Mouse (Mus musculus) heart, embryonic 12.5 days (tissue): ENCODE data around the gene Hoxc8. TPM values are rescaled to one million over a fixed set of nuclear protein-coding genes. Genes with fewer than 3 reads are reported as not detected.

ENCODE experiments used
- ATAC-seq: fragments of 200-750 bp; cut with Nextera tagmentation; 2 replicates; pipeline ENCODE4 v1.8.0; 2017; ENCODE audit warnings: moderate TSS enrichment, moderate library complexity; ENCODE audit not compliant: insufficient number of reproducible peaks, low FRiP score
- H3K27ac ChIP-seq: fragments of 300-500 bp; sonication (generic); 2 replicates; pipeline ENCODE4 v1.5.1; 2016; ENCODE audit warnings: mild to moderate bottlenecking, moderate library complexity; ENCODE audit not compliant: poor library complexity, severe bottlenecking
- H3K27me3 ChIP-seq: fragments of 300-500 bp; sonication (generic); replicated peaks from 2 replicates; pipeline ENCODE4 v1.6.1; 2016; ENCODE audit warnings: mild to moderate bottlenecking, moderate library complexity
- H3K36me3 ChIP-seq: fragments of 300-500 bp; sonication (generic); 2 replicates; pipeline ENCODE4 v1.6.1; 2016; ENCODE audit warnings: mild to moderate bottlenecking, moderate library complexity
- H3K4me1 ChIP-seq: fragments of 300-500 bp; sonication (generic); replicated peaks from 2 replicates; pipeline ENCODE4 v1.6.1; 2016; ENCODE audit warnings: mild to moderate bottlenecking
- H3K4me2 ChIP-seq: fragments of 300-500 bp; sonication (generic); 2 replicates; pipeline ENCODE4 v1.6.1; 2016; ENCODE audit warnings: mild to moderate bottlenecking, moderate library complexity
- H3K4me3 ChIP-seq: fragments of 300-500 bp; sonication (generic); 2 replicates; pipeline ENCODE4 v1.5.1; 2016; ENCODE audit warnings: mild to moderate bottlenecking
- H3K9ac ChIP-seq: fragments of 300-500 bp; sonication (generic); 2 replicates; pipeline ENCODE4 v1.6.1; 2016; ENCODE audit warnings: mild to moderate bottlenecking, moderate library complexity
- H3K9me3 ChIP-seq: fragments of 300-500 bp; sonication (generic); replicated peaks from 2 replicates; pipeline ENCODE4 v1.6.1; 2016; ENCODE audit warnings: mild to moderate bottlenecking, moderate library complexity
- WGBS: fragments of 180-500 bp; shearing (Covaris S2); methylation state at CpG from one replicate; pipeline ENCODE4 v1.1.7; 2016; 5-methylcytosine and 5-hydroxymethylcytosine counted together
- polyA plus RNA-seq: library from polyadenylated mRNA; unstranded; fragments of >200 nt; fragmentation: Nextera tagmentation; extraction: Ambion mirVana; gene quantifications from 2 replicates; pipeline ENCODE4 v1.2.1, GENCODE M21; 2016

The Hoxc8 gene
- polyA plus RNA-seq, 1 experiment from 2014 or later = 0.11 TPM

- Histone ChIP-seq H3K4me2 (peak overlapping the region; percentile 91), H3K9me3 (no peaks in the 10 kb centered on the region), H3K4me3 (no peak overlapping the region), H3K9ac (no peak overlapping the region; the same call in 1 of the 2 replicates), H3K27ac (no peak overlapping the region), H3K4me1 (peaks cover 29% of the 10 kb centered on the region), H3K27me3 (peaks cover 96% of the 10 kb centered on the region), H3K36me3 (no peaks in the 10 kb centered on the region)
- ATAC-seq = 0 out of 2 replicates have a peak, but pooled peaks have one; percentile 27
- 18% methylated on average over 11 of the region's 11 CpGs for WGBS
These were observed 9.5 kb downstream of the Hoxc8 start for GRCm38 (mm10) chr15:102999955-103000354.

- Histone ChIP-seq H3K4me3 (peak overlapping the region; percentile 22), H3K4me1 (peaks cover 29% of the 10 kb centered on the region)
These were observed 10.1 kb downstream of the Hoxc8 start for GRCm38 (mm10) chr15:103000501-103000901.

DNA sequence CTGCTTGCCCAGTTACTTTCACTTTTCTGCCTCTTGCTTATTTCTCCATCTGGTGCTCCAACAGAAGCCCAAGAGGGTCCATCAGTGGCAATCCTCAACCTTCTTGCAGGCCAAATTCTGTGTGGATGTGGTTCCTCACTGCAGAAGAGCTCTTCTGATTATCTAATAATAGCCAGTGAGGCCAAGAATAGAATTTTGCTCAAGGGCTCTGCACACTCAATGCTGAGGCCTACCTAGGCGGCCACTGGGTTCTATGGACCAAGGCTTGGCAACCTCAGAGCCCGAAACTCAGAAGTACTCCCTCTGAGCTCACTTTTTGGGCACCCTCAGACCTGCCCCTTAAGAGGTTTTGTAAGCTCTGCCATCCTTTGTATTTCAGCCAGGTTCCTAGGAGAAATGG is 11.0 kb downstream of the Hoxc8 start:
- 20% methylated on average over 2 of the region's 2 CpGs for WGBS
- no peak for ATAC-seq
- Histone ChIP-seq H3K36me3 (no peaks in the 10 kb centered on the region), H3K9me3 (no peaks in the 10 kb centered on the region), H3K9ac (no peak overlapping the region), H3K4me3 (no peak overlapping the region), H3K27me3 (peaks cover 96% of the 10 kb centered on the region), H3K4me2 (peak overlapping the region; percentile 91), H3K4me1 (peaks cover 29% of the 10 kb centered on the region), H3K27ac (no peak overlapping the region)

More at GRCm38 (mm10) chr15:103000501-103000901, 10.1 kb downstream of the Hoxc8 start:
- ATAC-seq = no peak
- 4% methylated on average over 24 of the region's 24 CpGs for WGBS
- Histone ChIP-seq H3K4me2 (peak overlapping the region; percentile 91), H3K36me3 (no peaks in the 10 kb centered on the region), H3K9me3 (no peaks in the 10 kb centered on the region), H3K9ac (peak overlapping the region; percentile 9; the same call in 1 of the 2 replicates), H3K27ac (no peak overlapping the region), H3K27me3 (peaks cover 96% of the 10 kb centered on the region)

DNA sequence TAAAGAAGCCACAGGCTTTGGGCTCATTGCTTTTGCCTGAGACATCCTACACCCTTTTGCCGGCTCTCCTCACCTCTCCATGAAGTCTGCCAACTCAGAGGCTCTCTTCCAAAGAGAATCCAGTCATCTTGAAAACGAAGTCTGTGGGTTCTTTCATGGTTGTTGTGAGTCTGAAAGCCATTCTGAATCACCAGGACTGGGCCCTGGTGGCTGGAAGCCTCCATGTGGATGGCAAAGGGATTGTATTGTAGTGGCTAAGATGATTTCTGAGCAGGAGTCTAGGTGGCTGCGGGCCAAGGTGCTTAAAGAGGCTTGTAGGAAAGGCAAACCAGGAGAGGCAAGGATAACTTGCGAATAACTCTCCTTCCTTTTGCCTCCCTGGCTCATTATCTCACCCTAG is 11.7 kb downstream of the Hoxc8 start:
- no peaks in the 10 kb centered on the region for H3K36me3 ChIP-seq
- H3K9me3 ChIP-seq = no peaks in the 10 kb centered on the region
- no peak for ATAC-seq
- H3K9ac ChIP-seq = no peak overlapping the region
- H3K27ac ChIP-seq = no peak overlapping the region
- peaks cover 29% of the 10 kb centered on the region for H3K4me1 ChIP-seq
- WGBS = 23% methylated on average over 4 of the region's 4 CpGs
- H3K4me2 ChIP-seq = no peak overlapping the region
- H3K27me3 ChIP-seq = peaks cover 97% of the 10 kb centered on the region
- no peak overlapping the region for H3K4me3 ChIP-seq

- Histone ChIP-seq H3K9me3 (no peaks in the 10 kb centered on the region), H3K4me2 (no peak overlapping the region), H3K36me3 (no peaks in the 10 kb centered on the region), H3K9ac (no peak overlapping the region), H3K4me3 (no peak overlapping the region), H3K27me3 (peaks cover 98% of the 10 kb centered on the region), H3K27ac (no peak overlapping the region), H3K4me1 (peaks cover 29% of the 10 kb centered on the region)
- no peak for ATAC-seq
- WGBS = 15% methylated on average over 13 of the region's 13 CpGs
These were observed 12.5 kb downstream of the Hoxc8 start for GRCm38 (mm10) chr15:103002821-103003448.

DNA sequence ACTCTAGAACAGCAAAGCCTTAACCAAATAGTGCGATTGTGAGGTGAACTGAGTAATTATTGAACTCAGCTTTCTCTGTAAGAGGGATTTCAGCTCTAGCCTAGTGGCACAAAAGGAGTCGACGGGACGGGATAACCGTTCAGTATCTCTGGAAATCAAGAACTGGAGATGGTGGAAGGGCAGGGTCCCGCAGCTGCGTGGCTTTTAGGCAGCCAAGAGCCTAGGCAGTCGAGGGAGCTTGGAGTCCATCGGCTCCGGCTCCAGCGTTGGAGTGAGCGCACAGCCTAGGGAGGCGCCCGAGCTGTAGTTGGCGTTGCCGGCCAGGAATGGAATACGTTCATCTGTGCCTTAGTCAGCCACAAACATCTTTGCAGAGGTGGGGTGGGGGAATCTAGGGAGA is 14.9 kb downstream of the Hoxc8 start:
- Histone ChIP-seq H3K4me3 (no peak overlapping the region), H3K9ac (no peak overlapping the region), H3K4me1 (peaks cover 12% of the 10 kb centered on the region), H3K36me3 (no peaks in the 10 kb centered on the region), H3K4me2 (no peak overlapping the region), H3K9me3 (no peaks in the 10 kb centered on the region), H3K27me3 (peaks cover 98% of the 10 kb centered on the region), H3K27ac (no peak overlapping the region)
- no peak for ATAC-seq
- under 1% methylated on average over 17 of the region's 17 CpGs for WGBS

GRCm38 (mm10) chr15:103005797-103006196 is 15.4 kb downstream of the Hoxc8 start:
- no peak overlapping the region for H3K4me3 ChIP-seq
- no peak overlapping the region for H3K27ac ChIP-seq
- no peak overlapping the region for H3K9ac ChIP-seq
- no peak for ATAC-seq
- no peak overlapping the region for H3K4me2 ChIP-seq
- peaks cover 8% of the 10 kb centered on the region for H3K4me1 ChIP-seq
- H3K27me3 ChIP-seq = peaks cover 98% of the 10 kb centered on the region
- no peaks in the 10 kb centered on the region for H3K9me3 ChIP-seq
- no peaks in the 10 kb centered on the region for H3K36me3 ChIP-seq
- WGBS = 8% methylated on average over 5 of the region's 5 CpGs

DNA sequence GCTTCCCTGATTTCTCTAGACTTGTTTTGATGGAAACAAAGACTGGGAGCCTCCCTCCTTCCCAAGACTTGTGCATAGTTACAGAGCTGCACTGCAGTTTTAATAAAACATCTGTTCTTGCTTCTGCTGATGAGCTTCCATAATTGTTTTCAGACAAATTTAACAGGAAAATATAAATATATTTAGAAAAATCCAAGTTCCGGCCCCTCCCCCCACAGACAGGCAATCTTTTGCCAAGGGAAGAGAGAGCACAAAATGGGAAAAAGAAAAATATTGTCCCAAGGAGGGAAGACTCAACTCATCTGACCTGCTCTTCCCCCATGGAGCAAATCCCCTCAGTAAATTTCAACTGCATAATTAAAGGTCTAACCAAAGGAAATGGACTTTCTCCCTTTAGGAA is 15.9 kb downstream of the Hoxc8 start:
- no peak overlapping the region for H3K27ac ChIP-seq
- H3K4me3 ChIP-seq = no peak overlapping the region
- 14% methylated on average over 1 of the region's 1 CpGs for WGBS
- H3K4me2 ChIP-seq = no peak overlapping the region
- no peak overlapping the region for H3K9ac ChIP-seq
- no peak for ATAC-seq
- H3K36me3 ChIP-seq = no peaks in the 10 kb centered on the region
- H3K4me1 ChIP-seq = 0 out of 2 replicates have a peak, but pooled peaks cover 2% of the 10 kb centered on the region
- H3K27me3 ChIP-seq = peaks cover 98% of the 10 kb centered on the region
- no peaks in the 10 kb centered on the region for H3K9me3 ChIP-seq

- H3K27ac ChIP-seq = no peak overlapping the region
- peaks cover 98% of the 10 kb centered on the region for H3K27me3 ChIP-seq
- H3K9me3 ChIP-seq = no peaks in the 10 kb centered on the region
- H3K4me3 ChIP-seq = no peak overlapping the region
- ATAC-seq = no peak
- no peak overlapping the region for H3K9ac ChIP-seq
- no peaks in the 10 kb centered on the region for H3K36me3 ChIP-seq
- WGBS = 2% methylated on average over 27 of the region's 27 CpGs
- peaks cover 11% of the 10 kb centered on the region for H3K4me1 ChIP-seq
- no peak overlapping the region for H3K4me2 ChIP-seq
These were observed 19.1 kb downstream of the Hoxc8 start for GRCm38 (mm10) chr15:103009265-103010111.

DNA sequence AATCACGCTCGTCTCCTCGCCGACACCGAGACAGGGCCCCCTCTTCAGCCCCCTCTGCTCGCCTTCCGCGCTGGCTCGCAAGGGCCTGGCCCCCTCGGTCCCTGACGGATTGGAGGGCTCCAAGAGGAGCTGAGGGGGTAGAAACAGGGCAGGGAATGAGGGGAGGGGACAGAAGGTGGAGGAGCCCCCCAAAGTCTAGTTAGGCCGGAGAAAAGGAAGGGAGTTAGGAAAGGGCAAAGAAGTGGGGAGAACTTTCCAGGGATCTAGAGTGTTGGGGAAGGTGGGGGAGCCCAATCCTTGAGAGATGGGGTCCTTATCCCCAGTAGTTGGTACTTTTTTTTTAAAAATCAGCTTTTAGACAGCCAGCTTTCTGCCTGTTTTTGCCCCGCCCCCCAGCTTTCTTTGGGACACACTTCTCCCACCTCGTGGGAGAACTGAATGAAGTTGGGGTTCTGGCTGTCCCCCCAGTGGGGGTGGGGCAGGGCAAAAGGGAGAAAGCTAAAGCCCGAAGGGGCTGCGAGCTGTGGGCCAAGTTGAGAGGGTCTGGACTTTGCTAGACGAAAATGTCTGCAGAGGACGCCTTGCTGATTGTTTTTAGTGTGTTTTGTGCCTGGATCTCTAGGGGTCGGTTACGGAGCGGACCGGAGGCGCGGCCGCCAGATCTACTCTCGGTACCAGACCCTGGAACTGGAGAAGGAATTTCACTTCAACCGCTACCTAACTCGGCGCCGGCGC is 19.9 kb downstream of the Hoxc8 start:
- Histone ChIP-seq H3K4me3 (no peak overlapping the region), H3K36me3 (no peaks in the 10 kb centered on the region), H3K9ac (no peak overlapping the region), H3K27me3 (peaks cover 98% of the 10 kb centered on the region), H3K27ac (no peak overlapping the region), H3K4me1 (peaks cover 12% of the 10 kb centered on the region), H3K9me3 (no peaks in the 10 kb centered on the region), H3K4me2 (no peak overlapping the region)
- 1% methylated on average over 31 of the region's 31 CpGs for WGBS
- ATAC-seq = no peak
